Mouse (Mus musculus) CH12.LX (cell line): ENCODE measurements around the gene Hba-x. TPM values are rescaled to one million over a fixed set of nuclear protein-coding genes. Genes with fewer than 3 reads are reported as not detected.
"Not testable (repeated sequence)": the region's sequence is repeated elsewhere in the genome, so short reads cannot be mapped to it uniquely, and the experiment has no call there.

Experiments used
- DNase-seq: peaks from one replicate; pipeline ENCODE4 v3.0.0-alpha.2; 2013; ENCODE audit errors: extremely low read depth
- H3K27ac ChIP-seq: 2 replicates; pipeline ENCODE4 v1.5.1; 2012; ENCODE audit warnings: low read depth, mild to moderate bottlenecking, control low read depth, moderate library complexity; ENCODE audit not compliant: insufficient read depth
- H3K27me3 ChIP-seq: replicated peaks from 2 replicates; pipeline ENCODE3; 2012; ENCODE audit warnings: inconsistent platforms
- H3K36me3 ChIP-seq, 2 experiments: replicated peaks in 1 of 2; 2 replicates each; pipeline versions ENCODE3 to v1.6.1; 2012; ENCODE audit warnings: inconsistent platforms in 1 of 2, low read length in 1 of 2, mild to moderate bottlenecking in 1 of 2, mixed read lengths in 1 of 2, moderate library complexity in 1 of 2; ENCODE audit not compliant: control insufficient read depth in 1 of 2, insufficient read depth in 1 of 2
- H3K4me1 ChIP-seq, 2 experiments: 2 replicates each; pipeline ENCODE4 v1.6.1; 2012; ENCODE audit warnings: inconsistent platforms in 1 of 2, moderate library complexity in 1 of 2; ENCODE audit not compliant: insufficient read depth in 2 of 2, control insufficient read depth in 1 of 2
- H3K4me2 ChIP-seq: 2 replicates; pipeline ENCODE4 v1.6.1; 2012; ENCODE audit warnings: low read depth, mild to moderate bottlenecking, control low read depth; ENCODE audit not compliant: poor library complexity, insufficient read depth, severe bottlenecking
- H3K4me3 ChIP-seq, 3 experiments: fragments of 150-350 bp in 1 of 3; sonication (generic) in 1 of 3; replicated peaks in 1 of 3; 2 replicates each; pipeline versions ENCODE3 to v1.5.1; 2011 to 2012; ENCODE audit warnings: low read depth in 2 of 3, low read length in 2 of 3, mild to moderate bottlenecking in 2 of 3, moderate library complexity in 2 of 3, control low read depth in 1 of 3, improper control_type of control experiment in 1 of 3, inconsistent platforms in 1 of 3, mixed read lengths in 1 of 3; ENCODE audit not compliant: poor library complexity in 1 of 3
- H3K79me2 ChIP-seq: replicated peaks from 2 replicates; pipeline ENCODE4 v1.6.1; 2012; ENCODE audit warnings: mild to moderate bottlenecking, moderate library complexity; ENCODE audit not compliant: control insufficient read depth, poor library complexity, insufficient read depth, severe bottlenecking; ENCODE audit errors: extremely low read depth
- H3K9ac ChIP-seq: 2 replicates; pipeline ENCODE4 v1.6.1; 2012; ENCODE audit warnings: low read depth, mild to moderate bottlenecking, control low read depth, moderate library complexity; ENCODE audit not compliant: insufficient read depth
- H3K9me3 ChIP-seq: replicated peaks from 2 replicates; pipeline ENCODE3; 2012; ENCODE audit warnings: low read length, inconsistent platforms, mixed read lengths
- BHLHE40 ChIP-seq: IDR thresholded peaks from 2 replicates; pipeline ENCODE4 v1.6.1; 2011; ENCODE audit warnings: mild to moderate bottlenecking, low read depth, low read length, improper control_type of control experiment
- CHD1 ChIP-seq: IDR thresholded peaks from 2 replicates; pipeline ENCODE4 v1.6.1; 2012; ENCODE audit warnings: low read depth, low read length, improper control_type of control experiment, inconsistent platforms
- CHD2 ChIP-seq: IDR thresholded peaks from 2 replicates; pipeline ENCODE4 v1.6.1; 2011; ENCODE audit warnings: low read length, improper control_type of control experiment
- CTCF ChIP-seq, 2 experiments: IDR thresholded peaks in 1 of 2; conservative IDR thresholded peaks in 1 of 2; 2 replicates each; pipeline ENCODE4 v1.5.1; 2011 to 2012; ENCODE audit warnings: low read depth in 2 of 2, low read length in 2 of 2, improper control_type of control experiment in 1 of 2, inconsistent platforms in 1 of 2, mild to moderate bottlenecking in 1 of 2, moderate library complexity in 1 of 2
- ETS1 ChIP-seq: conservative IDR thresholded peaks from 2 replicates; pipeline ENCODE4 v1.6.1; 2012; ENCODE audit warnings: low read depth, mild to moderate bottlenecking, inconsistent platforms, low read length, improper control_type of control experiment, moderate library complexity
- GABPA ChIP-seq: IDR thresholded peaks from 2 replicates; pipeline ENCODE4 v1.6.1; 2012; ENCODE audit warnings: low read depth, low read length, improper control_type of control experiment, inconsistent platforms; ENCODE audit not compliant: insufficient replicate concordance
- HCFC1 ChIP-seq: IDR thresholded peaks from 2 replicates; pipeline ENCODE4 v1.6.1; 2012; ENCODE audit warnings: low read depth, mild to moderate bottlenecking, inconsistent platforms, low read length, improper control_type of control experiment
- JUND ChIP-seq: conservative IDR thresholded peaks from 2 replicates; pipeline ENCODE4 v1.6.1; 2011; ENCODE audit warnings: low read depth, low read length, improper control_type of control experiment
- KAT2A ChIP-seq: IDR thresholded peaks from 2 replicates; pipeline ENCODE4 v1.6.1; 2012; ENCODE audit warnings: low read length, improper control_type of control experiment, inconsistent platforms; ENCODE audit not compliant: insufficient replicate concordance
- MAFK ChIP-seq: IDR thresholded peaks from 2 replicates; pipeline ENCODE4 v1.6.1; 2011; ENCODE audit warnings: low read length, improper control_type of control experiment; ENCODE audit not compliant: insufficient replicate concordance
- MAX ChIP-seq: IDR thresholded peaks from 2 replicates; pipeline ENCODE4 v1.6.1; 2011; ENCODE audit warnings: low read length, improper control_type of control experiment
- MEF2A ChIP-seq: IDR thresholded peaks from 2 replicates; pipeline ENCODE4 v1.6.1; 2014; ENCODE audit warnings: low read depth, mild to moderate bottlenecking, inconsistent platforms, low read length, improper control_type of control experiment, borderline replicate concordance
- MYC ChIP-seq: IDR thresholded peaks from 2 replicates; pipeline ENCODE4 v1.6.1; 2011; ENCODE audit warnings: low read depth, mild to moderate bottlenecking, improper control_type of control experiment, low read length
- NELFE ChIP-seq: IDR thresholded peaks from 2 replicates; pipeline ENCODE4 v1.6.1; 2011; ENCODE audit warnings: low read depth, low read length, improper control_type of control experiment
- POLR2AphosphoS2 ChIP-seq: IDR thresholded peaks from 2 replicates; pipeline ENCODE4 v1.6.1; 2011; ENCODE audit warnings: low read depth, low read length, improper control_type of control experiment
- RAD21 ChIP-seq: IDR thresholded peaks from 2 replicates; pipeline ENCODE4 v1.6.1; 2011; ENCODE audit warnings: low read depth, mild to moderate bottlenecking, low read length, improper control_type of control experiment, moderate library complexity
- SIN3A ChIP-seq: IDR thresholded peaks from 2 replicates; pipeline ENCODE4 v1.6.1; 2012; ENCODE audit warnings: low read length, improper control_type of control experiment, inconsistent platforms
- SMC3 ChIP-seq: IDR thresholded peaks from 2 replicates; pipeline ENCODE4 v1.6.1; 2011; ENCODE audit warnings: low read depth, low read length, improper control_type of control experiment
- TCF12 ChIP-seq: IDR thresholded peaks from 2 replicates; pipeline ENCODE4 v1.6.1; 2014; ENCODE audit warnings: low read depth, mild to moderate bottlenecking, inconsistent platforms, low read length, improper control_type of control experiment
- USF1 ChIP-seq: IDR thresholded peaks from 2 replicates; pipeline ENCODE4 v1.6.1; 2014; ENCODE audit warnings: low read depth, mild to moderate bottlenecking, inconsistent platforms, low read length, improper control_type of control experiment
- USF2 ChIP-seq: conservative IDR thresholded peaks from 2 replicates; pipeline ENCODE4 v1.6.1; 2011; ENCODE audit warnings: low read depth, low read length, improper control_type of control experiment
- ZMIZ1 ChIP-seq: IDR thresholded peaks from 2 replicates; pipeline ENCODE4 v1.6.1; 2012; ENCODE audit warnings: low read depth, mild to moderate bottlenecking, inconsistent platforms, low read length, improper control_type of control experiment
- ZNF384 ChIP-seq: IDR thresholded peaks from 2 replicates; pipeline ENCODE4 v1.6.1; 2012; ENCODE audit warnings: low read depth, low read length, improper control_type of control experiment, inconsistent platforms
- dilution Hi-C: fragments of 300-500 bp; cut with MboI; formaldehyde crosslinking; loops from 2 replicates; pipeline ENCODE4 v1.14.3; 2020; ENCODE audit warnings: low sequenced_read_pairs; ENCODE audit not compliant: extremely low pct_unique_long_range_greater_than_20kb, extremely low pct_ligation_motif_present
- in situ Hi-C: fragments of 300-500 bp; cut with MboI; formaldehyde crosslinking; loops from 3 replicates; pipeline ENCODE4 v1.14.3; 2019; ENCODE audit warnings: low sequenced_read_pairs, low pct_ligation_motif_present, low pct_unique_long_range_greater_than_20kb, mixed read lengths
- polyA plus RNA-seq: library from polyadenylated mRNA; unstranded; fragments of >175 nt; gene quantifications from 2 replicates; pipeline ENCODE4 v1.2.1, GENCODE M21; 2012; ENCODE audit warnings: low read depth; ENCODE audit not compliant: insufficient read length
- total RNA-seq, 2 experiments: library from RNA; depleted of rRNA; stranded (reverse); fragments of 300-350 nt in 1 of 2; fragments of >200 nt in 1 of 2; gene quantifications; 2 replicates each; pipeline ENCODE4 v1.2.3; 2012 to 2014

Gene Hba-x
- total and polyA plus RNA-seq, 3 experiments, result not detected

DNA sequence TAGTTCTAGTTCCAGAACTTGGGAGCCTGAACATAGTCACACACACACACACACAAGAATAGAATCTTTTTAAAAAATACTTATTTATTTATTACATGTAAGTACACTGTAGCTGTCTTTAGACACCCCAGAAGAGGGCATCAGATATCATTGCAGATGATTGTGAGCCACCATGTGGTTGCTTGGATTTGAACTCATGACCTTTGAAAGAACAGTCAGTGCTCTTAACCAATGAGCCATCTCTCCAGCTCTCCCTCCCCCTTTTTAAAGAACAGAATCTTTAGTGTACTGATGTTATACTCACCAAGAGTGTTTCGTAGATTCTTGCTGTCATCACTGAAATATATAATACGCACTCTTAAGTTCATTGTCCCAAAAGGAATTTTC is 22.3 kb downstream of the Hba-x start:
- Histone ChIP-seq H3K27me3 (peaks cover 14% of the 10 kb centered on the region), H3K4me1 (peaks cover 5 to 6% of the 10 kb centered on the region in 2 experiments; a peak in 1 of 4 replicates), H3K36me3 (no peaks in the 10 kb centered on the region), H3K9ac (no peak overlapping the region), H3K9me3 (no peaks in the 10 kb centered on the region), H3K4me3 (no peak overlapping the region), H3K27ac (no peak overlapping the region), H3K79me2 (no peaks in the 10 kb centered on the region), H3K4me2 (no peak overlapping the region)
- TF ChIP-seq MEF2A (no peak), MYC (no peak), ETS1 (no peak), HCFC1 (no peak), SIN3A (no peak), NELFE (no peak), USF2 (no peak), POLR2AphosphoS2 (no peak)
- in situ Hi-C loops (no loop called here), dilution Hi-C loops (no loop called here)
- no peak for DNase-seq

DNA sequence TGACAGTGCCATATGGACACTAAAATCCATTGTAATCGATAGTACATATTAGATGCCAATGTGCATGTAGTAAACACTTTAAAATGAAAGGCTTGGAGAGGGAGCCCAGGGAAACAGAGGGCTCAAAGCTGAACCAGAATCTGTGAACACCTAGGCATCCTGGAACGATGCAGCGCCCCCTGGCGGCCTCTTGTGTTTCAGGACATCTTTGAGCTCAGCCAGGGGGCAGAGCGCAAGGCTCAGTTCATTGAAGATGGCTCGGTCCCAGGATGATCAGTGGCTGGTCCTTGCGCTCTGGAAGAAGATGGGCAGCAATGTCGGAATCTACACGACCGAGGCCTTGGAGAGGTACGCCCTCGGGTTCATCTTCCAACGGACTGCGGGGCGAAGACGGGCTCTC is 23.7 kb downstream of the Hba-x start, which contains the start of gene Hbq1a:
TSS of gene Hbq1a (plus strand) at position 205 of the 400 bp plus-strand sequence.
- H3K4me3 ChIP-seq, H3K27ac ChIP-seq, H3K36me3 ChIP-seq, H3K4me1 ChIP-seq, dilution Hi-C loops, H3K9ac ChIP-seq, H3K9me3 ChIP-seq, H3K79me2 ChIP-seq: not testable (repeated sequence)
- peaks cover 19% of the 10 kb centered on the region for H3K27me3 ChIP-seq
- TF ChIP-seq SMC3 (peak; percentile 66), TCF12 (peak; percentile 13; the same call in 1 of the 2 replicates), CTCF (conservative IDR thresholded peaks at IDR 0.05 in 1 of 2, IDR thresholded peaks at IDR 0.05 in 1 of 2; ENCODE audit: low read depth in 2 of 2, low read length in 2 of 2) (peak; percentile 71 to 83), RAD21 (peak; percentile 18)
- peak within 1 kb of the TSS; percentile 10; the same call in 1 of the 2 replicates for H3K4me2 ChIP-seq
- peak; percentile 40 for DNase-seq
- in situ Hi-C loops, result loop anchor here (10.0 to 25.0 kb wide), 2 partner anchors 115 to 313 kb away; no protein-coding TSS in a partner anchor

DNA sequence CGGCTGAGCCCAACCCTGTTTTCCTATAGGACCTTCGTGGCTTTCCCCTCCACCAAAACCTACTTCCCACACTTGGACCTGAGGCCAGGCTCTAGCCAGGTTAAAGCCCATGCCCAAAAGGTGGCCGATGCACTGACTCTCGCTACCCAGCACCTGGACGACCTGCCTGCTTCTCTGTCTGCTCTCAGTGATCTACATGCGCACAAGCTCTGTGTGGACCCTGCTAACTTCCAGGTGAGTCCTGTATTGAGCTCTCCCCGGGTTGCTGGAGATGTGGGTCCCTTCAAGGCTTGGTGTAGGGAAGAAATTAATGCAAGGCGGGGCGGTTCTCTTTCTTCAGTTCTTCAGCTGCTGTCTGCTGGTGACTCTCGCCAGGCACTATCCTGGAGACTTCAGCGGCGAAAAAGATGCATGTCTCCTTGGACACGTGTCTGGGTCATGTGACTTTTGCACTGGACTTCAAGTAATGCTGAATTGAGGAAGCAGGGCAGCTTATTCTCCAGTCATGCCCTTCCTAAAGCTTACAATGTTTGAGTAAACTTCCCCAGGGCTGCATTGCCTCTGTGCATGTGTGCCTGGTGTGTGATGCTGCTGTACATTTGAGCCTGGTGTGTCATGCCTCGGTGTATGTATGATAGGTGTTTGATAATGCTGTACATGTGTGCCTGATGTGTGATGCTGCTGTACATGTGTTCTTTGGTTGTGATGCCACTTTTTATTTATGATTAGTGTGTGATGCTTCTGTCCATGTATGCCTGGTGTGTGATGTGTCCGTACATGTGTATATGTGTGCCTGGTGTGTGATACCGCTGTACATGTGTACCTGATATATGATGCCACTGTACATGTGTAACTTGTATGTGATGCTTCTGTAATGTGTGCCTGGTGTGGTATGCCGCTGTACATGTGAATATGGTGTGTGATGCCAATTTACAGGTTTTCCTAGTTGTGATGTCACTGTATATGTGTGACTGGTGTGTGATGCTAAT is 24.4 kb downstream of the Hba-x start:
- Histone ChIP-seq H3K27me3 (peaks cover 19% of the 10 kb centered on the region), H3K4me2 (peak overlapping the region; percentile 10; the same call in 1 of the 2 replicates), H3K4me3 (no peak overlapping the region), H3K79me2 (no peaks in the 10 kb centered on the region), H3K36me3 (no peaks in the 10 kb centered on the region), H3K27ac (no peak overlapping the region), H3K4me1 (peaks cover 0 to 5% of the 10 kb centered on the region in 2 experiments; a peak in 1 of 4 replicates), H3K9ac (no peak overlapping the region), H3K9me3 (no peaks in the 10 kb centered on the region)
- in situ Hi-C loops, result loop anchor here (10.0 to 25.0 kb wide), 2 partner anchors 116 to 313 kb away; no protein-coding TSS in a partner anchor
- dilution Hi-C loops, result no loop called here
- no peak for DNase-seq
- TF ChIP-seq POLR2AphosphoS2 (no peak), CHD1 (no peak), MAFK (no peak), SIN3A (no peak), USF2 (peak; percentile 55), CTCF (conservative IDR thresholded peaks at IDR 0.05 in 1 of 2, IDR thresholded peaks at IDR 0.05 in 1 of 2; ENCODE audit: low read depth in 2 of 2, low read length in 2 of 2) (no peak; a peak in 1 of 4 replicates), BHLHE40 (no peak), CHD2 (no peak), JUND (no peak), GABPA (no peak), MAX (0 out of 2 replicates have a peak, but pooled peaks have one; percentile 16), KAT2A (no peak), USF1 (peak; percentile 43; the same call in 1 of the 2 replicates), ZNF384 (no peak), ZMIZ1 (no peak), HCFC1 (no peak)
